Mouse (Mus musculus): ENCODE measurements around the gene Zbtb46. TPM values are rescaled to one million over a fixed set of nuclear protein-coding genes. Genes with fewer than 3 reads are reported as not detected.
"Not testable (repeated sequence)": the region's sequence is repeated elsewhere in the genome, so short reads cannot be mapped to it uniquely, and the experiment has no call there.

Gene Zbtb46
- 26.2 and 30.5 TPM in 2 replicates for polyA plus RNA-seq (2015; fragmentation: Nextera tagmentation; extraction: Ambion mirVana)

GRCm38 (mm10) chr2:181459153-181459672, at the start of gene Zbtb46:
Zbtb46 (minus strand) TSS chr2:181459426.
- Histone ChIP-seq H3K4me2 (replicated peaks; ENCODE audit: low read depth, low read length) (peak within 1 kb of the TSS; percentile 84), H3K4me3 (ENCODE audit: low read length) (peak within 1 kb of the TSS; percentile 95), H3K27me3 (ENCODE audit: insufficient read depth, low read length) (no peaks in the 10 kb centered on the region; the same call in 1 of the 2 replicates), H3K9ac (replicated peaks; ENCODE audit: low read length) (peak within 1 kb of the TSS; percentile 86), H3K27ac (ENCODE audit: low read length) (peak within 1 kb of the TSS; percentile 88), H3K9me3 (ENCODE audit: low read length) (no peaks in the 10 kb centered on the region), H3K4me1 (ENCODE audit: insufficient read depth, low read length) (peaks cover 47% of the 10 kb centered on the region), H3K36me3 (ENCODE audit: insufficient read depth, low read length) (no peaks in the 10 kb centered on the region)
- ATAC-seq (ENCODE audit: low FRiP score, low TSS enrichment): peak; percentile 90
- 2% methylated on average over 40 of the region's 83 CpGs for WGBS

- Histone ChIP-seq H3K4me3 (ENCODE audit: low read length) (no peak overlapping the region), H3K4me2 (replicated peaks; ENCODE audit: low read depth, low read length) (peak overlapping the region; percentile 60; the same call in 1 of the 2 replicates), H3K27me3 (ENCODE audit: insufficient read depth, low read length) (no peaks in the 10 kb centered on the region), H3K4me1 (ENCODE audit: insufficient read depth, low read length) (peaks cover 11% of the 10 kb centered on the region), H3K36me3 (ENCODE audit: insufficient read depth, low read length) (peaks cover 26% of the 10 kb centered on the region), H3K27ac (ENCODE audit: low read length) (no peak overlapping the region), H3K9ac (replicated peaks; ENCODE audit: low read length) (no peak overlapping the region), H3K9me3 (ENCODE audit: low read length) (no peaks in the 10 kb centered on the region)
- ATAC-seq (ENCODE audit: low FRiP score, low TSS enrichment): no peak
- 75% methylated on average over 4 of the region's 4 CpGs for WGBS
Observed at GRCm38 (mm10) chr2:181498644-181499043, 39.4 kb upstream of the Zbtb46 start.

- Histone ChIP-seq H3K4me1 (ENCODE audit: insufficient read depth, low read length) (peaks cover 11% of the 10 kb centered on the region), H3K9ac (replicated peaks; ENCODE audit: low read length) (peak overlapping the region; percentile 90), H3K36me3 (ENCODE audit: insufficient read depth, low read length) (peaks cover 16% of the 10 kb centered on the region; the same call in 1 of the 2 replicates), H3K4me3 (ENCODE audit: low read length) (peak overlapping the region; percentile 89), H3K9me3 (ENCODE audit: low read length) (no peaks in the 10 kb centered on the region), H3K27me3 (ENCODE audit: insufficient read depth, low read length) (no peaks in the 10 kb centered on the region), H3K4me2 (replicated peaks; ENCODE audit: low read depth, low read length) (peak overlapping the region; percentile 60), H3K27ac (ENCODE audit: low read length) (peak overlapping the region; percentile 91)
- ATAC-seq (ENCODE audit: low FRiP score, low TSS enrichment): peak; percentile 79
- WGBS: 0% methylated on average over 12 of the region's 12 CpGs
Observed at GRCm38 (mm10) chr2:181497548-181497875, 38.3 kb upstream of the Zbtb46 start.

- peak; percentile 98 for ATAC-seq (ENCODE audit: low FRiP score, low TSS enrichment)
- Histone ChIP-seq H3K27me3 (ENCODE audit: insufficient read depth, low read length) (no peaks in the 10 kb centered on the region), H3K27ac (ENCODE audit: low read length) (peak within 1 kb of the TSS; percentile 91), H3K36me3 (ENCODE audit: insufficient read depth, low read length) (peaks cover 11% of the 10 kb centered on the region; the same call in 1 of the 2 replicates), H3K9ac (replicated peaks; ENCODE audit: low read length) (peak within 1 kb of the TSS; percentile 90), H3K4me3 (ENCODE audit: low read length) (peak within 1 kb of the TSS; percentile 89), H3K4me2 (replicated peaks; ENCODE audit: low read depth, low read length) (peak within 1 kb of the TSS; percentile 60), H3K9me3 (ENCODE audit: low read length) (no peaks in the 10 kb centered on the region), H3K4me1 (ENCODE audit: insufficient read depth, low read length) (peaks cover 11% of the 10 kb centered on the region)
- under 1% methylated on average over 46 of the region's 46 CpGs for WGBS
Observed at GRCm38 (mm10) chr2:181496831-181497547, 37.8 kb upstream of the Zbtb46 start, which contains the start of gene Tpd52l2. Tpd52l2 (plus strand) TSS chr2:181497142.

GRCm38 (mm10) chr2:181496281-181496680, 37.1 kb upstream of the Zbtb46 start:
- H3K4me2 ChIP-seq (replicated peaks; ENCODE audit: low read depth, low read length): peak overlapping the region; percentile 60
- WGBS: 10% methylated on average over 8 of the region's 8 CpGs

GRCm38 (mm10) chr2:181495845-181496244, 36.6 kb upstream of the Zbtb46 start:
- Histone ChIP-seq H3K4me1 (ENCODE audit: insufficient read depth, low read length) (peaks cover 11% of the 10 kb centered on the region), H3K4me3 (ENCODE audit: low read length) (peak overlapping the region; percentile 89; the same call in 1 of the 2 replicates)
- WGBS: 54% methylated on average over 8 of the region's 8 CpGs
- H3K9ac ChIP-seq (replicated peaks; ENCODE audit: low read length); H3K27ac ChIP-seq (ENCODE audit: low read length); H3K36me3 ChIP-seq (ENCODE audit: insufficient read depth, low read length); ATAC-seq (ENCODE audit: low FRiP score, low TSS enrichment); H3K9me3 ChIP-seq (ENCODE audit: low read length); H3K27me3 ChIP-seq (ENCODE audit: insufficient read depth, low read length); H3K4me2 ChIP-seq (replicated peaks; ENCODE audit: low read depth, low read length): not testable (repeated sequence)

More at GRCm38 (mm10) chr2:181496281-181496680, 37.1 kb upstream of the Zbtb46 start:
- H3K9ac ChIP-seq (replicated peaks; ENCODE audit: low read length): peak overlapping the region; percentile 90
- no peaks in the 10 kb centered on the region for H3K9me3 ChIP-seq (ENCODE audit: low read length)
- peaks cover 11% of the 10 kb centered on the region for H3K4me1 ChIP-seq (ENCODE audit: insufficient read depth, low read length)
- no peaks in the 10 kb centered on the region for H3K27me3 ChIP-seq (ENCODE audit: insufficient read depth, low read length)
- H3K4me3 ChIP-seq (ENCODE audit: low read length): peak overlapping the region; percentile 89
- H3K36me3 ChIP-seq (ENCODE audit: insufficient read depth, low read length): peaks cover 4% of the 10 kb centered on the region; the same call in 1 of the 2 replicates
- peak overlapping the region; percentile 91 for H3K27ac ChIP-seq (ENCODE audit: low read length)
- ATAC-seq (ENCODE audit: low FRiP score, low TSS enrichment): peak; percentile 77

GRCm38 (mm10) chr2:181494266-181494945, 35.2 kb upstream of the Zbtb46 start:
- Histone ChIP-seq H3K4me1 (ENCODE audit: insufficient read depth, low read length) (peaks cover 11% of the 10 kb centered on the region), H3K27me3 (ENCODE audit: insufficient read depth, low read length) (no peaks in the 10 kb centered on the region), H3K4me2 (replicated peaks; ENCODE audit: low read depth, low read length) (no peak overlapping the region), H3K36me3 (ENCODE audit: insufficient read depth, low read length) (no peaks in the 10 kb centered on the region), H3K9me3 (ENCODE audit: low read length) (no peaks in the 10 kb centered on the region), H3K27ac (ENCODE audit: low read length) (no peak overlapping the region), H3K4me3 (ENCODE audit: low read length) (no peak overlapping the region), H3K9ac (replicated peaks; ENCODE audit: low read length) (no peak overlapping the region)
- no peak for ATAC-seq (ENCODE audit: low FRiP score, low TSS enrichment)
- 83% methylated on average over 26 of the region's 26 CpGs for WGBS

GRCm38 (mm10) chr2:181493156-181493927, 34.1 kb upstream of the Zbtb46 start, which contains the start of gene Abhd16b:
Abhd16b (plus strand) TSS chr2:181493206.
- no peak within 1 kb of the TSS for H3K4me2 ChIP-seq (replicated peaks; ENCODE audit: low read depth, low read length)
- peaks cover 13% of the 10 kb centered on the region for H3K4me1 ChIP-seq (ENCODE audit: insufficient read depth, low read length)
- no peaks in the 10 kb centered on the region for H3K9me3 ChIP-seq (ENCODE audit: low read length)
- 71% methylated on average over 31 of the region's 31 CpGs for WGBS
- ATAC-seq (ENCODE audit: low FRiP score, low TSS enrichment): no peak
- no peak within 1 kb of the TSS for H3K4me3 ChIP-seq (ENCODE audit: low read length)
- no peaks in the 10 kb centered on the region for H3K36me3 ChIP-seq (ENCODE audit: insufficient read depth, low read length)
- H3K27ac ChIP-seq (ENCODE audit: low read length): no peak within 1 kb of the TSS
- no peak within 1 kb of the TSS for H3K9ac ChIP-seq (replicated peaks; ENCODE audit: low read length)
- H3K27me3 ChIP-seq (ENCODE audit: insufficient read depth, low read length): no peaks in the 10 kb centered on the region

GRCm38 (mm10) chr2:181492206-181492605, 33.0 kb upstream of the Zbtb46 start:
- 38% methylated on average over 3 of the region's 3 CpGs for WGBS
- no peak for ATAC-seq (ENCODE audit: low FRiP score, low TSS enrichment)

More at GRCm38 (mm10) chr2:181492206-181492605, 33.0 kb upstream of the Zbtb46 start:
- Histone ChIP-seq H3K4me1 (ENCODE audit: insufficient read depth, low read length) (peaks cover 18% of the 10 kb centered on the region), H3K9ac (replicated peaks; ENCODE audit: low read length) (no peak overlapping the region), H3K4me2 (replicated peaks; ENCODE audit: low read depth, low read length) (no peak overlapping the region), H3K36me3 (ENCODE audit: insufficient read depth, low read length) (no peaks in the 10 kb centered on the region), H3K27ac (ENCODE audit: low read length) (no peak overlapping the region), H3K4me3 (ENCODE audit: low read length) (no peak overlapping the region), H3K9me3 (ENCODE audit: low read length) (no peaks in the 10 kb centered on the region), H3K27me3 (ENCODE audit: insufficient read depth, low read length) (no peaks in the 10 kb centered on the region)
